Mouse (Mus musculus) MEL (cell line): ENCODE measurements around the gene Prkx. TPM values are rescaled to one million over a fixed set of nuclear protein-coding genes. Genes with fewer than 3 reads are reported as not detected.
A peak's percentile ranks its signal among the peaks of the same experiment; 100 is the strongest.

Source experiments
- DNase-seq: peaks from one replicate; pipeline ENCODE4 v3.0.0; 2011; ENCODE audit warnings: low read depth, low spot score
- H3K27ac ChIP-seq: 2 replicates; pipeline ENCODE4 v1.5.1; 2012; ENCODE audit warnings: low read depth, mild to moderate bottlenecking, control low read depth, low read length, moderate library complexity; ENCODE audit not compliant: control insufficient read depth
- H3K27me3 ChIP-seq, 2 experiments: fragments of 150-350 bp in 1 of 2; sonication (generic) in 1 of 2; 2 replicates each; pipeline ENCODE4 v1.6.1; 2012; ENCODE audit warnings: low read length in 2 of 2, mild to moderate bottlenecking in 2 of 2, improper control_type of control experiment in 1 of 2, moderate library complexity in 1 of 2; ENCODE audit not compliant: insufficient read depth in 2 of 2, control insufficient read depth in 1 of 2
- H3K36me3 ChIP-seq, 2 experiments: 2 replicates each; pipeline ENCODE4 v1.6.1; 2012 to 2014; ENCODE audit warnings: low read length in 2 of 2, improper control_type of control experiment in 1 of 2, inconsistent platforms in 1 of 2, mild to moderate bottlenecking in 1 of 2; ENCODE audit not compliant: insufficient read depth in 2 of 2, control insufficient read depth in 1 of 2
- H3K4me1 ChIP-seq, 2 experiments: fragments of 150-350 bp in 1 of 2; sonication (generic) in 1 of 2; 2 replicates each; pipeline ENCODE4 v1.6.1; 2012; ENCODE audit warnings: low read length in 2 of 2, improper control_type of control experiment in 1 of 2, mild to moderate bottlenecking in 1 of 2; ENCODE audit not compliant: insufficient read depth in 2 of 2, control insufficient read depth in 1 of 2
- H3K4me3 ChIP-seq, 2 experiments: fragments of 150-350 bp in 1 of 2; sonication (generic) in 1 of 2; 2 replicates each; pipeline ENCODE4 v1.5.1; 2012; ENCODE audit warnings: low read depth in 2 of 2, low read length in 2 of 2, mild to moderate bottlenecking in 2 of 2, moderate library complexity in 2 of 2, control low read depth in 1 of 2, improper control_type of control experiment in 1 of 2; ENCODE audit not compliant: control insufficient read depth in 1 of 2, insufficient read depth in 1 of 2
- H3K79me2 ChIP-seq: 2 replicates; pipeline ENCODE4 v1.6.1; 2012; ENCODE audit warnings: mild to moderate bottlenecking, low read length, moderate library complexity; ENCODE audit not compliant: control insufficient read depth, poor library complexity, insufficient read depth
- H3K9ac ChIP-seq: 2 replicates; pipeline ENCODE4 v1.6.1; 2012; ENCODE audit warnings: low read depth, mild to moderate bottlenecking, control low read depth, low read length, moderate library complexity; ENCODE audit not compliant: control insufficient read depth, poor library complexity, severe bottlenecking
- H3K9me3 ChIP-seq: fragments of 150-350 bp; sonication (generic); replicated peaks from 2 replicates; pipeline ENCODE4 v1.6.1; 2012; ENCODE audit warnings: mild to moderate bottlenecking, low read length, improper control_type of control experiment, moderate library complexity; ENCODE audit not compliant: insufficient read depth
- CHD1 ChIP-seq: IDR thresholded peaks from 2 replicates; pipeline ENCODE4 v1.6.1; 2012; ENCODE audit warnings: low read depth, mild to moderate bottlenecking, inconsistent platforms, low read length, improper control_type of control experiment
- CHD2 ChIP-seq: IDR thresholded peaks from 2 replicates; pipeline ENCODE4 v1.6.1; 2011; ENCODE audit warnings: low read length, improper control_type of control experiment
- CTCF ChIP-seq, 3 experiments: IDR thresholded peaks in 2 of 3; conservative IDR thresholded peaks in 1 of 3; 2 replicates each; pipeline ENCODE4 v1.5.1; 2011 to 2012; ENCODE audit warnings: low read length in 3 of 3, low read depth in 2 of 3, mild to moderate bottlenecking in 2 of 3, improper control_type of control experiment in 1 of 3, inconsistent platforms in 1 of 3, mixed read lengths in 1 of 3, moderate library complexity in 1 of 3; ENCODE audit not compliant: control insufficient read depth in 1 of 3, insufficient read depth in 1 of 3, poor library complexity in 1 of 3, severe bottlenecking in 1 of 3
- E2F4 ChIP-seq: IDR thresholded peaks from 2 replicates; pipeline ENCODE4 v1.6.1; 2011; ENCODE audit warnings: low read depth, low read length, improper control_type of control experiment, borderline replicate concordance
- ELF1 ChIP-seq: IDR thresholded peaks from 2 replicates; pipeline ENCODE4 v1.6.1; 2014; ENCODE audit warnings: low read depth, mild to moderate bottlenecking, inconsistent platforms, low read length, improper control_type of control experiment, moderate library complexity
- HCFC1 ChIP-seq: IDR thresholded peaks from 2 replicates; pipeline ENCODE4 v1.6.1; 2012; ENCODE audit warnings: low read depth, mild to moderate bottlenecking, inconsistent platforms, low read length, improper control_type of control experiment, moderate library complexity
- KAT2A ChIP-seq: conservative IDR thresholded peaks from 2 replicates; pipeline ENCODE4 v1.6.1; 2012; ENCODE audit warnings: low read depth, low read length, improper control_type of control experiment, inconsistent platforms
- MAZ ChIP-seq: IDR thresholded peaks from 2 replicates; pipeline ENCODE4 v1.6.1; 2012; ENCODE audit warnings: low read depth, mild to moderate bottlenecking, inconsistent platforms, low read length, improper control_type of control experiment
- MEF2A ChIP-seq: IDR thresholded peaks from 2 replicates; pipeline ENCODE4 v1.6.1; 2014; ENCODE audit warnings: low read depth, mild to moderate bottlenecking, inconsistent platforms, low read length, improper control_type of control experiment; ENCODE audit not compliant: poor library complexity, insufficient replicate concordance, severe bottlenecking; ENCODE audit errors: extremely low read depth
- MXI1 ChIP-seq: IDR thresholded peaks from 2 replicates; pipeline ENCODE4 v1.6.1; 2011; ENCODE audit warnings: mild to moderate bottlenecking, low read depth, low read length, improper control_type of control experiment
- MYC ChIP-seq: IDR thresholded peaks from 2 replicates; pipeline ENCODE4 v1.6.1; 2011; ENCODE audit warnings: low read depth, mild to moderate bottlenecking, low read length, improper control_type of control experiment, moderate library complexity
- NELFE ChIP-seq: IDR thresholded peaks from 2 replicates; pipeline ENCODE4 v1.6.1; 2011; ENCODE audit warnings: low read depth, low read length, improper control_type of control experiment
- POLR2A ChIP-seq, 2 experiments: IDR thresholded peaks; 2 replicates each; pipeline ENCODE4 v1.6.1; 2011 to 2012; ENCODE audit warnings: low read length in 2 of 2, mild to moderate bottlenecking in 2 of 2, control low read depth in 1 of 2, improper control_type of control experiment in 1 of 2, low read depth in 1 of 2, moderate library complexity in 1 of 2; ENCODE audit not compliant: control insufficient read depth in 1 of 2, insufficient read depth in 1 of 2, poor library complexity in 1 of 2
- POLR2AphosphoS2 ChIP-seq: IDR thresholded peaks from 2 replicates; pipeline ENCODE4 v1.6.1; 2011; ENCODE audit warnings: low read length, improper control_type of control experiment
- POLR2AphosphoS5 ChIP-seq: IDR thresholded peaks from 2 replicates; pipeline ENCODE4 v1.6.1; 2012; ENCODE audit warnings: low read depth, borderline replicate concordance, mild to moderate bottlenecking, inconsistent platforms, low read length, moderate library complexity, mixed read lengths
- RAD21 ChIP-seq: IDR thresholded peaks from 2 replicates; pipeline ENCODE4 v1.6.1; 2011; ENCODE audit warnings: mild to moderate bottlenecking, low read depth, low read length, improper control_type of control experiment
- SIN3A ChIP-seq: IDR thresholded peaks from 2 replicates; pipeline ENCODE4 v1.6.1; 2012; ENCODE audit warnings: low read length, improper control_type of control experiment, inconsistent platforms
- SMC3 ChIP-seq: IDR thresholded peaks from 2 replicates; pipeline ENCODE4 v1.6.1; 2011; ENCODE audit warnings: low read depth, low read length, improper control_type of control experiment
- TAL1 ChIP-seq: IDR thresholded peaks from 2 replicates; pipeline ENCODE4 v1.6.1; 2012; ENCODE audit warnings: mild to moderate bottlenecking, inconsistent platforms, low read length, moderate library complexity, mixed read lengths
- TBP ChIP-seq: IDR thresholded peaks from 2 replicates; pipeline ENCODE4 v1.8.0; 2011; ENCODE audit warnings: low read depth, low read length, improper control_type of control experiment
- TCF12 ChIP-seq: IDR thresholded peaks from 2 replicates; pipeline ENCODE4 v1.6.1; 2014; ENCODE audit warnings: low read depth, mild to moderate bottlenecking, inconsistent platforms, low read length, improper control_type of control experiment, moderate library complexity
- USF1 ChIP-seq: IDR thresholded peaks from 2 replicates; pipeline ENCODE4 v1.6.1; 2014; ENCODE audit warnings: low read depth, mild to moderate bottlenecking, inconsistent platforms, low read length, improper control_type of control experiment, moderate library complexity
- USF2 ChIP-seq, 2 experiments: IDR thresholded peaks; 2 replicates each; pipeline ENCODE4 v1.6.1; 2011 to 2012; ENCODE audit warnings: improper control_type of control experiment in 2 of 2, low read length in 2 of 2, borderline replicate concordance in 1 of 2, inconsistent platforms in 1 of 2, low read depth in 1 of 2, mild to moderate bottlenecking in 1 of 2; ENCODE audit not compliant: insufficient read depth in 1 of 2
- ZC3H11A ChIP-seq: IDR thresholded peaks from 2 replicates; pipeline ENCODE4 v1.6.1; 2012; ENCODE audit warnings: low read depth, mild to moderate bottlenecking, inconsistent platforms, low read length, improper control_type of control experiment
- ZKSCAN1 ChIP-seq: IDR thresholded peaks from 2 replicates; pipeline ENCODE4 v1.6.1; 2012; ENCODE audit warnings: low read depth, mild to moderate bottlenecking, inconsistent platforms, low read length, improper control_type of control experiment, moderate library complexity
- ZNF384 ChIP-seq: IDR thresholded peaks from 2 replicates; pipeline ENCODE4 v1.6.1; 2012; ENCODE audit warnings: low read depth, mild to moderate bottlenecking, inconsistent platforms, low read length, improper control_type of control experiment
- polyA plus RNA-seq, 2 experiments: library from polyadenylated mRNA; stranded (reverse) in 1 of 2; unstranded in 1 of 2; fragments of >175 nt in 1 of 2; fragments of >200 nt in 1 of 2; gene quantifications; 2 replicates each; pipeline versions ENCODE4 v1.2.1 to v1.2.4; 2012; ENCODE audit warnings: low replicate concordance in 2 of 2, low read depth in 1 of 2; ENCODE audit not compliant: insufficient read length in 2 of 2, insufficient read depth in 1 of 2, missing spikeins in 1 of 2
- total RNA-seq: library from RNA; depleted of rRNA; stranded (reverse); fragments of 300-350 nt; gene quantifications from 2 replicates; pipeline ENCODE4 v1.2.3, GENCODE M21; 2012

The Prkx gene
- total and polyA plus RNA-seq, 3 experiments, result 4.3 to 6.7 TPM; not detected in 1

DNA sequence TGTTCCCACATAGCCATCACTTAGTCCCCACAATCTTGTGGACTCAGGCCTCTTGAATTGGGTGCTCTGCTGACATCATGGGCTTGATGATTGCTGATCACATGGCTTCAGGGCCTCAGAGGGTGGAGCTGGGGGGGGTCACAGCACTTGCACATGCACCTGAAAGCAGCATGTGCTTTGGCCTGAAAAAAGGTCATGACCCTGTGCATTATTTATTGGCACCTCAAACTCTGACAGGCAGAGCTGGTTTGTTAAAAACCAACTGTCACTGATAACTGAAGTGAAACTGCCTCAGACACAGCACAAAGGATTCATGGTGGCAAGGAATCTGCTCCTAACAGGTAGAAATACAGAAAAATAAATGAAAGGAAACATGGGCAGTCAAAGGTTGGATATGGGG lies 1.7 kb upstream of the Prkx start:
- peaks cover 2% of the 10 kb centered on the region for H3K79me2 ChIP-seq
- no peaks in the 10 kb centered on the region for H3K27me3 ChIP-seq
- no peak overlapping the region for H3K27ac ChIP-seq
- no peak for DNase-seq
- peaks cover 0 to 7% of the 10 kb centered on the region in 2 experiments; a peak in 2 of 4 replicates for H3K36me3 ChIP-seq
- H3K9me3 ChIP-seq, result no peaks in the 10 kb centered on the region
- TF ChIP-seq POLR2AphosphoS5 (no peak), TAL1 (no peak), SMC3 (no peak), E2F4 (no peak), MEF2A (no peak), ZNF384 (no peak), MXI1 (no peak), TCF12 (no peak), ZKSCAN1 (no peak), MAZ (no peak)
- no peak overlapping the region for H3K4me3 ChIP-seq
- H3K9ac ChIP-seq, result no peak overlapping the region
- peaks cover 0 to 5% of the 10 kb centered on the region in 2 experiments; a peak in 1 of 4 replicates for H3K4me1 ChIP-seq

DNA sequence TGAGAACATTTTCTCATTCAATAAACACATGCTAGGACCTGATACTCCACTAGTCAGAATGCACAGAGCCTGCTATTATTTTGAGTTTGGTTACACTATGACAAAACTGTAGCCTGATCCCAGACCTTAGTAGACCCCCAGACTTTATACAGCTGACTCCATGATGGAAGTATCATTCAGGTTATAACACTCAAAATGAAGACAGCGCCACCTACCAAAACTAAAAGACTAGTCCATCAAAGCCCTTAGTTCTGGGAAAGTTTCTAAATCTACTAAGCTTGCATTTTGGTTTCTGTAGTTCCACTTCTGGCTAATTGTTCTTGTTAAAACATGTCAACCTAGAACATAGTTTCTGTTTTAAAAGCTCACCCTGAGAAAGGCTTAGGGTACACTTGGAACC lies 838 bp upstream of the Prkx start:
- Histone ChIP-seq H3K27me3 (no peaks in the 10 kb centered on the region), H3K9me3 (no peaks in the 10 kb centered on the region), H3K4me3 (peak overlapping the region; percentile 88 to 92), H3K4me1 (peaks cover 0 to 3% of the 10 kb centered on the region in 2 experiments; a peak in 1 of 4 replicates), H3K79me2 (peaks cover 2% of the 10 kb centered on the region), H3K27ac (no peak overlapping the region), H3K9ac (peak overlapping the region; percentile 76), H3K36me3 (peaks cover 0 to 7% of the 10 kb centered on the region in 2 experiments; a peak in 2 of 4 replicates)
- TF ChIP-seq CTCF (IDR thresholded peaks at IDR 0.05 in 2 of 3, conservative IDR thresholded peaks at IDR 0.05 in 1 of 3; ENCODE audit: control insufficient read depth in 1 of 3, insufficient read depth in 1 of 3, low read depth in 2 of 3, low read length in 3 of 3, poor library complexity in 1 of 3, severe bottlenecking in 1 of 3), result peak in 2 of 3 experiments; percentile 22 to 43; a peak in 3 of 6 replicates
- no peak for TF ChIP-seq HCFC1
- peak; percentile 52 for DNase-seq

DNA sequence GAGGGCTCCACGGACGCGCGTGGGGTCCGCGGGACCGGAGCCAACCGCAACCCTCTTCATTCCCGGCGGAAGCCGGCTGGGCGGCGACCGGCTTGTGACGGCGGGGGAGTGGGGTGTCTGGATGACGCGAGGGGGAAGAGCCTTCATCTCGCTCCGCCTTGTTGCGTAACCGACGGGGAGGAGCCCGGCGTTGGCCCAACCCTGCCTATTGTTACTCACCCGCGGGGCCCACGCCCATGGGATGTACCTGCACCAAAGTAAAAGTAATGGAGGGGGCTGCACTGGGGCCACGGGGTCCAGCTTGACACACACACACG lies 262 bp downstream of the Prkx start:
- H3K36me3 ChIP-seq, result peaks cover 0 to 2% of the 10 kb centered on the region in 2 experiments; a peak in 1 of 4 replicates
- H3K27me3 ChIP-seq, result no peaks in the 10 kb centered on the region
- peak overlapping the region; percentile 88 to 92 for H3K4me3 ChIP-seq
- H3K4me1 ChIP-seq, result peaks cover 0 to 3% of the 10 kb centered on the region in 2 experiments; a peak in 1 of 4 replicates
- H3K9me3 ChIP-seq, result no peaks in the 10 kb centered on the region
- peaks cover 2% of the 10 kb centered on the region for H3K79me2 ChIP-seq
- H3K9ac ChIP-seq, result peak overlapping the region; percentile 75
- 0 out of 2 replicates have a peak overlapping the region, but pooled peaks have one; percentile 33 for H3K27ac ChIP-seq
- peak; percentile 89 for DNase-seq
- TF ChIP-seq CHD2, result no peak
- peak; percentile 9; the same call in 1 of the 2 replicates for TF ChIP-seq TBP
- TF ChIP-seq RAD21, result no peak
- TF ChIP-seq TAL1, result no peak
- peak; percentile 53; the same call in 1 of the 2 replicates for TF ChIP-seq POLR2AphosphoS2
- TF ChIP-seq USF2 (IDR thresholded peaks at IDR 0.05; ENCODE audit: borderline replicate concordance in 1 of 2, insufficient read depth in 1 of 2, low read depth in 1 of 2, low read length in 2 of 2), result no peak
- TF ChIP-seq TCF12, result no peak
- no peak for TF ChIP-seq KAT2A
- TF ChIP-seq ZC3H11A, result no peak
- TF ChIP-seq NELFE, result peak; percentile 44
- TF ChIP-seq CHD1, result no peak
- TF ChIP-seq POLR2A (IDR thresholded peaks at IDR 0.05; ENCODE audit: control insufficient read depth in 1 of 2, insufficient read depth in 1 of 2, low read depth in 1 of 2, low read length in 2 of 2, poor library complexity in 1 of 2), result peak; percentile 65 to 69; a peak in 2 of 4 replicates
- TF ChIP-seq USF1, result no peak
- no peak; the same call in 1 of the 2 replicates for TF ChIP-seq SIN3A
- no peak for TF ChIP-seq ELF1
- TF ChIP-seq CTCF (IDR thresholded peaks at IDR 0.05 in 2 of 3, conservative IDR thresholded peaks at IDR 0.05 in 1 of 3; ENCODE audit: control insufficient read depth in 1 of 3, insufficient read depth in 1 of 3, low read depth in 2 of 3, low read length in 3 of 3, poor library complexity in 1 of 3, severe bottlenecking in 1 of 3), result no peak
- TF ChIP-seq ZKSCAN1, result no peak
- no peak for TF ChIP-seq HCFC1
- TF ChIP-seq MYC, result no peak
- TF ChIP-seq POLR2AphosphoS5, result no peak
